Mouse (Mus musculus): ENCODE data around the gene Brca2.

Brca2 gene

GRCm38 (mm10) chr5:150598202-150599119 lies 76.0 kb downstream of the Brca2 start:
- no peak for DNase-seq (ENCODE audit: low spot score)

GRCm38 (mm10) chr5:150599301-150600294 lies 77.2 kb downstream of the Brca2 start:
- DNase-seq (ENCODE audit: low spot score): no peak

- no peak for DNase-seq (ENCODE audit: low spot score)
These were observed 78.4 kb downstream of the Brca2 start for GRCm38 (mm10) chr5:150600554-150601440.

GRCm38 (mm10) chr5:150601441-150602230 lies 79.2 kb downstream of the Brca2 start:
- DNase-seq (ENCODE audit: low spot score): no peak

- no peak for DNase-seq (ENCODE audit: low spot score)
These were observed 83.7 kb downstream of the Brca2 start for GRCm38 (mm10) chr5:150606131-150606530.

GRCm38 (mm10) chr5:150607631-150608030 lies 85.2 kb downstream of the Brca2 start:
- DNase-seq (ENCODE audit: low spot score): no peak

GRCm38 (mm10) chr5:150611136-150611535 lies 88.7 kb downstream of the Brca2 start:
- no peak for DNase-seq (ENCODE audit: low spot score)

GRCm38 (mm10) chr5:150611697-150612096 lies 89.3 kb downstream of the Brca2 start:
- no peak for DNase-seq (ENCODE audit: low spot score)

GRCm38 (mm10) chr5:150614054-150614453 lies 91.6 kb downstream of the Brca2 start:
- DNase-seq (ENCODE audit: low spot score): no peak

GRCm38 (mm10) chr5:150616216-150616615 lies 93.8 kb downstream of the Brca2 start:
- DNase-seq (ENCODE audit: low spot score): no peak

GRCm38 (mm10) chr5:150616731-150617130 lies 94.3 kb downstream of the Brca2 start:
- DNase-seq (ENCODE audit: low spot score): no peak

GRCm38 (mm10) chr5:150618599-150619355 lies 96.3 kb downstream of the Brca2 start:
- no peak for DNase-seq (ENCODE audit: low spot score)
